Mouse (Mus musculus) embryonic fibroblast, embryonic 13.5 days (primary cell): Measurements from ENCODE around the gene Kctd10. TPM values are rescaled to one million over a fixed set of nuclear protein-coding genes. Genes with fewer than 3 reads are reported as not detected.

Source experiments
- H3K27ac ChIP-seq: 2 replicates; pipeline ENCODE4 v1.5.1; 2012; ENCODE audit warnings: low read length, control low read depth, inconsistent platforms; ENCODE audit not compliant: insufficient read depth
- H3K4me1 ChIP-seq: 2 replicates; pipeline ENCODE4 v1.6.1; 2011; ENCODE audit warnings: low read length; ENCODE audit not compliant: control insufficient read depth, insufficient read depth
- H3K4me3 ChIP-seq: 2 replicates; pipeline ENCODE4 v1.5.1; 2011; ENCODE audit warnings: mild to moderate bottlenecking, control low read depth, low read length; ENCODE audit not compliant: insufficient read depth
- CTCF ChIP-seq: IDR thresholded peaks from 2 replicates; pipeline ENCODE4 v1.5.1; 2011; ENCODE audit warnings: mild to moderate bottlenecking, control low read depth, low read length, moderate library complexity, borderline replicate concordance; ENCODE audit not compliant: insufficient read depth
- POLR2A ChIP-seq: IDR thresholded peaks from 2 replicates; pipeline ENCODE4 v1.6.1; 2011; ENCODE audit warnings: low read depth, mild to moderate bottlenecking, control low read depth, low read length, moderate library complexity
- polyA plus RNA-seq: library from polyadenylated mRNA; stranded (reverse); fragments of >200 nt; gene quantifications from 2 replicates; pipeline ENCODE4 v1.2.4, GENCODE M21; 2011; ENCODE audit warnings: low read depth; ENCODE audit not compliant: missing spikeins, insufficient read length

Kctd10 gene
- polyA plus RNA-seq: 165 and 206 TPM in 2 replicates

- H3K4me1 ChIP-seq: peaks cover 9% of the 10 kb centered on the region; the same call in 1 of the 2 replicates
- H3K27ac ChIP-seq: peak within 1 kb of the TSS; percentile 87
- TF ChIP-seq POLR2A: peak; percentile 91
- TF ChIP-seq CTCF: no peak
- H3K4me3 ChIP-seq: peak within 1 kb of the TSS; percentile 99
Observed at GRCm38 (mm10) chr5:114380209-114381012, at the start of gene Kctd10, which contains the start of gene Ube3b. Gene Kctd10 (minus strand): TSS chr5:114380508. Gene Ube3b (plus strand): TSS chr5:114380607.

GRCm38 (mm10) chr5:114429781-114430180 lies 49.5 kb upstream of the Kctd10 start:
- H3K27ac ChIP-seq: no peak overlapping the region
- no peaks in the 10 kb centered on the region for H3K4me1 ChIP-seq
- TF ChIP-seq POLR2A: no peak
- no peak for TF ChIP-seq CTCF
- no peak overlapping the region for H3K4me3 ChIP-seq

- Histone ChIP-seq H3K4me3 (no peak overlapping the region), H3K27ac (no peak overlapping the region), H3K4me1 (no peaks in the 10 kb centered on the region)
- no peak for TF ChIP-seq CTCF
- TF ChIP-seq POLR2A: no peak
Observed at GRCm38 (mm10) chr5:114428621-114429020, 48.3 kb upstream of the Kctd10 start.

- no peak overlapping the region for H3K27ac ChIP-seq
- H3K4me3 ChIP-seq: no peak overlapping the region
- TF ChIP-seq POLR2A: no peak
- TF ChIP-seq CTCF: no peak
- no peaks in the 10 kb centered on the region for H3K4me1 ChIP-seq
Observed at GRCm38 (mm10) chr5:114426732-114427131, 46.4 kb upstream of the Kctd10 start.

DNA sequence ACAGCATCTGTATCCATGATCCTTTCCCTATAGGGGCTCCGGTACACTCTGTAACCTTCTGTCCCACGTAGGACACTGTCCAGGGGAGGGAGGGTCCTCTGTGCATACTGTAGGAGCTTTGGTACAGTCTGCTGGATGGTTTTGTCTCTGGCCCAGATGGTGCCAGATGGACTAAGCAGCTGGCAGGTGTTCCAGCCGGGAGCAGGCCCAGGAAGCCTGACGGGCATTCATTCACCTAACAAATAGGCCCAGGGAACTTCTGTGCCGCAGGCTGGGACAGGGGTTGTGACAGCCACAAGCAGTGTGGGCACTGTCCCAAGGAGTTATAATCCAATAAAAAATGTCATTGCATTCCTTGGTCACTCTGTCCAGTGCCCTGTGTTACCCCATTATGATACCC lies 43.7 kb upstream of the Kctd10 start:
- TF ChIP-seq POLR2A (no peak), CTCF (no peak)
- Histone ChIP-seq H3K27ac (no peak overlapping the region), H3K4me3 (no peak overlapping the region), H3K4me1 (no peaks in the 10 kb centered on the region)

- no peak for TF ChIP-seq POLR2A
- no peaks in the 10 kb centered on the region for H3K4me1 ChIP-seq
- no peak overlapping the region for H3K4me3 ChIP-seq
- no peak overlapping the region for H3K27ac ChIP-seq
Observed at GRCm38 (mm10) chr5:114422591-114422990, 42.3 kb upstream of the Kctd10 start.

- no peak for TF ChIP-seq POLR2A
- no peak for TF ChIP-seq CTCF
- no peak overlapping the region for H3K4me3 ChIP-seq
- no peaks in the 10 kb centered on the region for H3K4me1 ChIP-seq
- no peak overlapping the region for H3K27ac ChIP-seq
Observed at GRCm38 (mm10) chr5:114421561-114422298, 41.4 kb upstream of the Kctd10 start.

GRCm38 (mm10) chr5:114418541-114418940 lies 38.2 kb upstream of the Kctd10 start:
- Histone ChIP-seq H3K4me3 (no peak overlapping the region), H3K27ac (no peak overlapping the region), H3K4me1 (0 out of 2 replicates have a peak, but pooled peaks cover 4% of the 10 kb centered on the region)
- peak; percentile 63; the same call in 1 of the 2 replicates for TF ChIP-seq CTCF
- no peak for TF ChIP-seq POLR2A

GRCm38 (mm10) chr5:114416855-114417254 lies 36.5 kb upstream of the Kctd10 start:
- Histone ChIP-seq H3K4me1 (peaks cover 17% of the 10 kb centered on the region; the same call in 1 of the 2 replicates), H3K4me3 (no peak overlapping the region), H3K27ac (no peak overlapping the region)
- TF ChIP-seq POLR2A (no peak), CTCF (no peak)

GRCm38 (mm10) chr5:114415606-114416005 lies 35.3 kb upstream of the Kctd10 start:
- Histone ChIP-seq H3K4me3 (no peak overlapping the region), H3K27ac (no peak overlapping the region), H3K4me1 (peaks cover 17% of the 10 kb centered on the region; the same call in 1 of the 2 replicates)
- TF ChIP-seq CTCF (no peak), POLR2A (no peak)
